Mouse (Mus musculus): ENCODE results near the gene Sox15. TPM values are rescaled to one million over a fixed set of nuclear protein-coding genes. Genes with fewer than 3 reads are reported as not detected.

Gene Sox15
- polyA plus RNA-seq, 3 experiments from 2014 or later: not detected

DNA sequence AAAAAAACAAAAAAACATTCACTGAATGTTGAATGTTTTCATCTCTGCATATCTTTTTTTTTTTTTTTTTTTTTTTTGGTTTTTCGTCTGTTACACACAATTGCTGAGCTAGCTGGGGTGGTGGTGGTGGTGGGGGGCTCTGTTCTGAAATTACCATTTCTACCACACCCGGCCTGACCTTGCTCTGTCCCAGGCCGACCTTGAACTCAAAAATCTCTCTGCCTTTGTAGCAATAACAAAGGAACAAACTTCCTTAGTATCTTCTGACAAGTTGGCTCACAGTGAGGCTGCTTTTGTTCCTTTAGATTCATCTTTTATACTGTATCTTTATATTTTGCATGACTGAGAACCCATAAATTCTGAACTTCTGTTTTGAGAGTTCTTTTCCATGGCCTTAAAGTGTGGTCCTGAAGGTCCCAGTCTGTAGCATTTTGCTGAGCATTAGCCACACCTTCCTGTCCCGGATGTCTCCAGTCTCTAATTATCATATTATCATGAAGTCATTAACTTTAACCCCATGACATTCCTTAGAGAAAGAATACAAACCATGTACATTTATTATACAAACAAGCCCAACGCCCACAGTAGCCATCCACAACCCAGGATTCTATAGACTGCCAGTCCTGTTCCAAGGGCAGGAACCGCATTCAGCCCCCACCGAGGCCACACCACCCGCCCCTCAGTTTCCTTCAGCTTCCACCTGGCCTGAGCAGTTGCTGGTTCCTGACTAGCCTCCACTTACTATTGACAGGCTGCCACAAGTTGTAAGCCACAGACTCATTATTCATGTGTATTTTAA, 48.9 kb downstream of the Sox15 start:
- no peak for ATAC-seq

DNA sequence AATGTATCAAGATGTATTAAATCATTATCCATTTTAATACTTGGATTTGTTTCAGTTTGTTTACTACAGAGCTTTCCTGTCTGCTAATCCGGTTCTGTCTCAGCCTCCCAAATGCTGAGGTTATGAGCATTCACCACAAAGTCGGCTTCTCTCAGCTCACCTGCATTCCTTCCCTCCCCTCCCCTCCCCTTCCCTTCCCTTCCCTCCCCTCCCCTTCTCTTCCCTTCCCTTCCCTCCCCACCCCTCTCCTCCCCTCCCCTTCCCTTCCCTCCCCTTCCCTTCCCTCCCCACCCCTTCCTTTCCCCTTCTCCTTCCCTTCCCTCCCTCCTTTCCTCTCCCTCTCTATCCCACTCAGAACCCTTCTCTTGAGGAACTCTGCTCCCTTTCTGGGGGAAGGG, 49.5 kb downstream of the Sox15 start:
- no peak for ATAC-seq

Other genes starting within 250 kb of the Sox15 start
- gene Kdm6b, start 241.6 kb upstream of the Sox15 start, polyA plus RNA-seq (2017; shearing (Covaris generic)): 10 to 100 TPM; 20.7 to 39.7 (median 35.5) TPM
- under 1 TPM in 1 of 3 experiments, not detected in 2; 0.21 TPM for gene Dnah2, start 106.2 kb upstream of the Sox15 start, polyA plus RNA-seq (2017; shearing (Covaris generic))
- under 1 TPM in 2 of 3 experiments, not detected in 1; 0.11 to 0.22 TPM for gene Efnb3, start 95.1 kb upstream of the Sox15 start, polyA plus RNA-seq (2017; shearing (Covaris generic))
- gene Wrap53, start 75.1 kb upstream of the Sox15 start, polyA plus RNA-seq (2017; shearing (Covaris generic)): 10 to 100 TPM; 22.0 to 32.2 (median 25.7) TPM
- 100 to 1,000 TPM; 193 to 355 (median 324) TPM for gene Trp53, start 75.0 kb upstream of the Sox15 start, polyA plus RNA-seq (2017; shearing (Covaris generic))
- gene Atp1b2, start 49.4 kb upstream of the Sox15 start, polyA plus RNA-seq (2017; shearing (Covaris generic)): under 1 TPM in 1 of 3 experiments, not detected in 2; 0.17 TPM
- gene Shbg, start 37.4 kb upstream of the Sox15 start, polyA plus RNA-seq (2017; shearing (Covaris generic)): under 1 TPM in 1 of 3 experiments, not detected in 2; 0.40 TPM
- gene Sat2, start 33.3 kb upstream of the Sox15 start, polyA plus RNA-seq (2017; shearing (Covaris generic)): not detected
- gene Fxr2, start 22.3 kb upstream of the Sox15 start, polyA plus RNA-seq (2017; shearing (Covaris generic)): 1 to 10 TPM; 7.6 to 9.3 (median 9.1) TPM
- 10 to 100 TPM; 30.3 to 55.1 (median 52.5) TPM for gene Mpdu1, start 7.3 kb downstream of the Sox15 start, polyA plus RNA-seq (2017; shearing (Covaris generic))
- 10 to 100 TPM in 1 of 3 experiments, 1 to 10 TPM in 2; 3.8 to 21.2 (median 4.5) TPM for gene Cd68, start 10.8 kb downstream of the Sox15 start, polyA plus RNA-seq (2017; shearing (Covaris generic))
- gene Eif4a1, start 17.1 kb downstream of the Sox15 start, polyA plus RNA-seq (2017; shearing (Covaris generic)): 100 to 1,000 TPM; 156 to 375 (median 178) TPM
- gene Senp3, start 26.8 kb downstream of the Sox15 start, polyA plus RNA-seq (2017; shearing (Covaris generic)): 10 to 100 TPM; 21.8 to 38.0 (median 32.0) TPM
- not detected for gene Tnfsf13, start 30.5 kb downstream of the Sox15 start, polyA plus RNA-seq (2017; shearing (Covaris generic))
- gene Tnfsf12, start 40.5 kb downstream of the Sox15 start, polyA plus RNA-seq (2017; shearing (Covaris generic)): not detected
- not detected for gene Tnfsfm13, start 40.8 kb downstream of the Sox15 start, polyA plus RNA-seq (2017; shearing (Covaris generic))
- gene Polr2a, start 103.3 kb downstream of the Sox15 start, polyA plus RNA-seq (2017; shearing (Covaris generic)): 10 to 100 TPM; 27.3 to 28.4 (median 27.7) TPM
- gene Slc35g3, start 106.7 kb downstream of the Sox15 start, polyA plus RNA-seq (2017; shearing (Covaris generic)): not detected
- 10 to 100 TPM in 2 of 3 experiments, 1 to 10 TPM in 1; 4.3 to 13.9 (median 11.8) TPM for gene Zbtb4, start 110.6 kb downstream of the Sox15 start, polyA plus RNA-seq (2017; shearing (Covaris generic))
- gene Chrnb1, start 140.6 kb downstream of the Sox15 start, polyA plus RNA-seq (2017; shearing (Covaris generic)): 1 to 10 TPM; 1.7 to 2.5 (median 1.8) TPM
- gene Fgf11, start 146.5 kb downstream of the Sox15 start, polyA plus RNA-seq (2017; shearing (Covaris generic)): not detected
- gene Tmem102, start 150.3 kb downstream of the Sox15 start, polyA plus RNA-seq (2017; shearing (Covaris generic)): not detected
- gene Gm39566, start 160.0 kb downstream of the Sox15 start, polyA plus RNA-seq (2017; shearing (Covaris generic)): not detected
- gene Spem2, start 163.2 kb downstream of the Sox15 start, polyA plus RNA-seq (2017; shearing (Covaris generic)): not detected
- not detected for gene Spem1, start 166.9 kb downstream of the Sox15 start, polyA plus RNA-seq (2017; shearing (Covaris generic))
- gene Nlgn2, start 182.5 kb downstream of the Sox15 start, polyA plus RNA-seq (2017; shearing (Covaris generic)): 1 to 10 TPM in 2 of 3 experiments, under 1 TPM in 1; 0.60 to 2.5 (median 1.2) TPM
- gene Tmem256, start 183.2 kb downstream of the Sox15 start, polyA plus RNA-seq (2017; shearing (Covaris generic)): 100 to 1,000 TPM; 124 to 157 (median 131) TPM
- 10 to 100 TPM in 2 of 3 experiments, 1 to 10 TPM in 1; 7.3 to 20.2 (median 17.7) TPM for gene Plscr3, start 191.1 kb downstream of the Sox15 start, polyA plus RNA-seq (2017; shearing (Covaris generic))
- gene Tnk1, start 203.4 kb downstream of the Sox15 start, polyA plus RNA-seq (2017; shearing (Covaris generic)): under 1 TPM in 1 of 3 experiments, not detected in 2; 0.19 TPM
- not detected for gene Tmem95, start 222.7 kb downstream of the Sox15 start, polyA plus RNA-seq (2017; shearing (Covaris generic))
- gene Kctd11, start 226.1 kb downstream of the Sox15 start, polyA plus RNA-seq (2017; shearing (Covaris generic)): 1 to 10 TPM in 1 of 3 experiments, under 1 TPM in 2; 0.58 to 1.5 (median 0.59) TPM
- 100 to 1,000 TPM; 229 to 289 (median 266) TPM for gene Acap1, start 240.2 kb downstream of the Sox15 start, polyA plus RNA-seq (2017; shearing (Covaris generic))
- under 1 TPM; 0.39 to 0.98 (median 0.63) TPM for gene 2810408A11Rik, start 245.7 kb downstream of the Sox15 start, polyA plus RNA-seq (2017; shearing (Covaris generic))
- 1 to 10 TPM; 5.2 to 9.6 (median 9.0) TPM for gene Neurl4, start 245.8 kb downstream of the Sox15 start, polyA plus RNA-seq (2017; shearing (Covaris generic))